Mouse (Mus musculus): ENCODE measurements around the gene Tra2b. TPM values are rescaled to one million over a fixed set of nuclear protein-coding genes. Genes with fewer than 3 reads are reported as not detected.

Tra2b gene
- polyA plus RNA-seq, 1 experiment from 2014 or later, result 132 TPM

DNA sequence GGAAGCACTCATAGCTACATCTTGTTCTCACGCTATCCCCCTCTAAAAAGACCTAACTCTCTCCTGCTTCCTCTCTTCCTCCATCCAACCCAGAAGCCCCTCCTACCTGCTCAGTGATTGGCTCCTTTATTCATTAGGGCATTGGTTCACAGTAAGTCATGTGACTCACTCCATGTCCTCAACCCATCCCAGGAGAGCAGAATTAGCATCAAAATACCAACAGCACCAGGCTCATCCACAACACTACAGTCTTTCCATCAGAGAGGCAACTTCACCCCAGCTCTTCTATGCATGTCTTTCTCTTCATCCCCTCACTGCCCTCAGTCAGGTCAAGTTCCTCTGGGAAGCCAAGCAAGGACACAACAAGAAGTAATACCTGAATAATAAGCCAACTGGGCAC is 65.3 kb downstream of the Tra2b start:
- Histone ChIP-seq H3K27ac (ENCODE audit: low read depth, low read length) (no peak overlapping the region), H3K36me3 (ENCODE audit: control insufficient read depth, insufficient read depth) (no peaks in the 10 kb centered on the region), H3K27me3 (replicated peaks; ENCODE audit: control insufficient read depth, insufficient read depth, low read length) (no peaks in the 10 kb centered on the region), H3K9me3 (ENCODE audit: control insufficient read depth) (no peaks in the 10 kb centered on the region), H3K9ac (ENCODE audit: low read depth, low read length) (no peak overlapping the region), H3K4me2 (replicated peaks; ENCODE audit: low read depth) (no peak overlapping the region), H3K4me1 (replicated peaks; ENCODE audit: control insufficient read depth, insufficient read depth, low read length) (no peaks in the 10 kb centered on the region), H3K4me3 (ENCODE audit: low read depth, low read length) (no peak overlapping the region)
- WGBS, result 83% methylated on average over 1 of the region's 1 CpGs
- no peak for TF ChIP-seq CTCF (IDR thresholded peaks at IDR 0.05; ENCODE audit: low read depth)
- ATAC-seq, result no peak

Other genes starting within 250 kb of the Tra2b start
- gene Igf2bp2, start 102.7 kb downstream of the Tra2b start, polyA plus RNA-seq (2015; fragmentation: Nextera tagmentation; extraction: Ambion mirVana), result 38.7 and 40.3 TPM in 2 replicates
- gene Etv5, start 173.7 kb upstream of the Tra2b start, polyA plus RNA-seq (2015; fragmentation: Nextera tagmentation; extraction: Ambion mirVana), result 5.4 and 5.7 TPM in 2 replicates

Measured in intestine, postnatal 0 days (tissue).